Mouse (Mus musculus) stomach, postnatal 0 days (tissue): ENCODE measurements at regions not wholly inside any gene's neighbourhood (a gene's known extent, or its start where the extent isn't known, plus 50 kb on each side); places are given as distances from the start of the nearest gene placed in this dataset.

Source experiments
- ATAC-seq: fragments of 200-750 bp; cut with Nextera tagmentation; 2 replicates; pipeline ENCODE4 v1.8.0; 2017; ENCODE audit not compliant: low FRiP score, low TSS enrichment
- DNase-seq: peaks from one replicate; pipeline ENCODE4 v3.0.0-alpha.2; 2016; ENCODE audit warnings: low spot score
- H3K27ac ChIP-seq: fragments of 300-500 bp; sonication (generic); replicated peaks from 2 replicates; pipeline ENCODE4 v1.5.1; 2014; ENCODE audit warnings: mild to moderate bottlenecking, control low read depth
- H3K27me3 ChIP-seq: fragments of 300-500 bp; sonication (generic); 2 replicates; pipeline ENCODE4 v1.6.1; 2014; ENCODE audit warnings: low read length; ENCODE audit not compliant: control insufficient read depth, insufficient read depth
- H3K36me3 ChIP-seq: fragments of 300-500 bp; sonication (generic); 2 replicates; pipeline ENCODE4 v1.6.1; 2014; ENCODE audit warnings: low read length, mixed read lengths; ENCODE audit not compliant: control insufficient read depth, insufficient read depth
- H3K4me1 ChIP-seq: fragments of 300-500 bp; sonication (generic); replicated peaks from 2 replicates; pipeline ENCODE4 v1.6.1; 2014; ENCODE audit warnings: antibody characterized with exemption; ENCODE audit not compliant: control insufficient read depth, insufficient read depth
- H3K4me2 ChIP-seq: fragments of 300-500 bp; sonication (generic); replicated peaks from 2 replicates; pipeline ENCODE4 v1.6.1; 2014; ENCODE audit warnings: low read depth, mild to moderate bottlenecking, control low read depth, moderate library complexity
- H3K4me3 ChIP-seq: fragments of 300-500 bp; sonication (generic); 2 replicates; pipeline ENCODE4 v1.5.1; 2014; ENCODE audit warnings: low read depth, low read length, control low read depth
- H3K9ac ChIP-seq: fragments of 300-500 bp; sonication (generic); 2 replicates; pipeline ENCODE4 v1.6.1; 2014; ENCODE audit warnings: mild to moderate bottlenecking, low read length, control low read depth, mixed read lengths
- H3K9me3 ChIP-seq: fragments of 300-500 bp; sonication (generic); 2 replicates; pipeline ENCODE4 v1.6.1; 2016; ENCODE audit warnings: low read length; ENCODE audit not compliant: control insufficient read depth
- CTCF ChIP-seq: IDR thresholded peaks from 2 replicates; pipeline ENCODE4 v1.5.1; 2016; ENCODE audit warnings: antibody characterized with exemption, low read depth, mild to moderate bottlenecking, moderate library complexity
- EP300 ChIP-seq: optimal IDR thresholded peaks from 2 replicates; pipeline ENCODE3; 2016; ENCODE audit warnings: antibody characterized with exemption
- WGBS: fragments of 180-500 bp; shearing (Covaris S2); extraction: QIAGEN DNeasy Blood & Tissue Kit; methylation state at CpG from one replicate; pipeline ENCODE4 v1.1.7; 2014; 5-methylcytosine and 5-hydroxymethylcytosine counted together

DNA sequence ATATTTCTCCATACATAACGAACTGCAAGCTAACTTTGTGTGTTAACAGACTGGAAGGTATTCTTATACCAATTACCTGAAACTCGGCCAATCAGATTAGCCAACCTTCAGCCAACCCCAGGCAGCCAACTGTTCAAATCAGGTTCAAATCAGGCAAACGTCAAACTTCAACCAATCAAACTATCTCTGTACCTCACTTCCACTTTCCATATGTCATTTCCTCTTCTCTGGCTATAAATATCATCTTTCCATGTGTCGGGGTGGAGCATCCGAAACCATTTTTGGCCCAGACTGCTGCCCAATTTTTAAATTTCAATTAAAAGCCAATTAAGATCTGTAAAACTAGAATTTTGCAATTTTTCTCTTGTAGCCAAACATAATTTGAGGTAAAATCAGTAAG, 251.1 kb upstream of the Gap43 start:
- no peak overlapping the region for H3K27ac ChIP-seq

DNA sequence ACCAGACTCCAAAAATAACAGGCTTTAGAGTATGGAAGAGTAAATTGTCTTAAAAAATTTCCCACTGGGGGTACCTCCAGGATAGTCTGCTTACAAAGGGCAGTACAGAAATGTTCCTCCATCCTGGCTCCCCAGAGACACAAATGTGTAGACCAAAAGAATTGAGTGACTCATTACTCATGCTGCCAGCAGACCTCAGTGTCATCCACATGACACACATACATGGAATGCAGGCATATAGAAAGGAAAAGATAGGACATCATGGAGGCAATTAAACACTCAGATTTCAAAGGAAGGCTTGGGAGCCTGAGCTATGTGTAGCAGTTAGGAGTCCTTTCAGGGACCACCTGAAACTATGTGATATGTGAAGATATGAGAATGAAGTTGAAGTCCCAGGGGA, 245.7 kb upstream of the Gap43 start:
- no peaks in the 10 kb centered on the region for H3K9me3 ChIP-seq
- no peak overlapping the region for H3K4me3 ChIP-seq
- DNase-seq (no peak), ATAC-seq (no peak)
- H3K4me2 ChIP-seq, result no peak overlapping the region
- no peaks in the 10 kb centered on the region for H3K36me3 ChIP-seq
- no peak overlapping the region for H3K27ac ChIP-seq
- TF ChIP-seq EP300 (no peak), CTCF (no peak)
- no peak overlapping the region for H3K9ac ChIP-seq
- H3K27me3 ChIP-seq, result no peaks in the 10 kb centered on the region
- H3K4me1 ChIP-seq, result no peaks in the 10 kb centered on the region

More for the DNA sequence above, 251.1 kb upstream of the Gap43 start:
- no peaks in the 10 kb centered on the region for H3K4me1 ChIP-seq
- H3K4me2 ChIP-seq, result no peak overlapping the region
- DNase-seq, result no peak
- no peak overlapping the region for H3K4me3 ChIP-seq
- no peaks in the 10 kb centered on the region for H3K9me3 ChIP-seq
- no peak for ATAC-seq
- H3K36me3 ChIP-seq, result no peaks in the 10 kb centered on the region
- H3K27me3 ChIP-seq, result no peaks in the 10 kb centered on the region
- TF ChIP-seq EP300, result no peak
- no peak for TF ChIP-seq CTCF
- 85% methylated on average over 5 of the region's 5 CpGs for WGBS
- H3K9ac ChIP-seq, result no peak overlapping the region

DNA sequence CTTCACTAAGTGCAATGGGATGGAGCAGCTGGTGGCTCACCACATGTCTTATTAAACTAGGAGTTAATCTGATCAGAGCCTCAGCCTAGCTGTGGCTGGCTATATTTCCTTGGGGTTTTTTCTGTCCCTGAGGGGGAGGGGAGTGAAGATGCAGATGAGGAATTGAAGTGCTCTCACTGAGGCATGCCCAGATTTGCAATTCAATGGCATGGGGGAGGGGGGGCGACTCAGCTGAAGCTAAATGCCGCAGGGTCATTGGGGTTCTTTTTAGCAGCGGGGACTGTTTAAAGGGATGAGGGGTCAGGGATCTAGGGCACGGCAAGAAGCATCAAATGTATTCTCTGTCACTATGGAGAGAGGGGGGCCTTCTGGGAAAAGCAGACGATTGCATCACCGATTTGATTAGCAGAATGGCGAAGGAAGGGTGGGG, 235.1 kb upstream of the Gap43 start:
- Histone ChIP-seq H3K27ac (no peak overlapping the region), H3K27me3 (no peaks in the 10 kb centered on the region), H3K4me1 (no peaks in the 10 kb centered on the region), H3K4me3 (no peak overlapping the region), H3K9me3 (no peaks in the 10 kb centered on the region), H3K9ac (no peak overlapping the region), H3K36me3 (no peaks in the 10 kb centered on the region), H3K4me2 (no peak overlapping the region)
- ATAC-seq (no peak), DNase-seq (no peak)
- TF ChIP-seq CTCF (no peak), EP300 (no peak)
- WGBS, result 10% methylated on average over 7 of the region's 7 CpGs

DNA sequence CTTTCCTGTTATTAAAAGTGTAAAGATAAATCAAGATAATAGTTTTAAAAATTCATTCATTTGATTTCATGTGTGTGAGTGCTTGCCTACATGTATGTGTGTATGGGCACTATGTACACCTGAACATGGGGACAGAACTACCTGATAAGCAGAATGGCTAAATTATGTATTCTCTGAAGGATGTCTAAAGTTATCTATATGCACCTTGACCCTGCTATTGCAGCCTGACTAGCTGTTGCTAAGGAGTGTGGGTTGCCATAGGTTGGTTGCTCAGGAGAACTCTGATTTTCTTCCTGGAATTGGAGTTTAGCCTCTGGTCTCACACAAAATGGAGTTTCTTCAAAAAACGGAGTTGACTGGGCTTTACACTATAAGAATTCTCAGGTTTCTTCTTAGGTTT, 234.5 kb upstream of the Gap43 start:
- no peak overlapping the region for H3K27ac ChIP-seq
- no peak for TF ChIP-seq CTCF
- no peak for TF ChIP-seq EP300
- DNase-seq (no peak), ATAC-seq (no peak)
- H3K4me1 ChIP-seq, result no peaks in the 10 kb centered on the region
- H3K9ac ChIP-seq, result no peak overlapping the region
- H3K9me3 ChIP-seq, result no peaks in the 10 kb centered on the region
- H3K27me3 ChIP-seq, result no peaks in the 10 kb centered on the region
- WGBS, result 38% methylated on average over 1 of the region's 1 CpGs
- H3K4me2 ChIP-seq, result no peak overlapping the region
- no peak overlapping the region for H3K4me3 ChIP-seq
- no peaks in the 10 kb centered on the region for H3K36me3 ChIP-seq

DNA sequence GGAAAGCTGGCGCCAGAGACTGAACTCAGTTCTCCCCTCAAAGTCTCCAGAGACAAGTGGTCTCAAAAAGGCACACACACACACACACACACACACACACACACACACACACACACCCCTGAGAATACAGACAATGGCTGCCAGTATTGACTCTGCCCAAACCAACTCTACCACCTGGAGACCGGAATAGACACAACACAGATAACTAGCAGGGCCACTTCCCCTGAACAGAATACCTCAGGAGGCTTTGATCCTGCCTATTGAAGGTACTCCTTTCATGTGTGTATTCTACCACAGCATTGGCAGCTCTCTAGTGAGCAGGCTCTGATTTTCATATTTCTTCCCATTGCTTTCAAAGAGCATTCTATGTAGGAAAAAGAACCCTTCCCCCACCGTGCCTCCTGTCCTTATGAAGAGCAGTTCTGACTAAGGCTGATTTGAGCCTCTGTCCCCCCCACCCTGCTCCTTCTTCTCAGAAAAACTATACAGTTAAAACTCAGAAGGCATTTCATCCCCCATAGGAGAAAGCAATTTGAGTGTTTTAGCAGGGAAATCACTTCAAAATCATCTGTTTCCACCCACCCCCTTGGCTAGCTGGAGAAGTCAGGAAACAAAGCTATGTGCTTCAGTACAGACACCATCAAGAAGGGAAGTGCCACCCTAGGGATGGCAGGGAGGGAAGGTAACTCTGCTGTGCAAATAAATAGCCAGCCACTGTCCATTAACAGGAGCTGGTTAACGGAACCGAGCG, 230.0 kb upstream of the Gap43 start:
- no peak for TF ChIP-seq CTCF
- TF ChIP-seq EP300, result no peak
- Histone ChIP-seq H3K9ac (no peak overlapping the region), H3K4me3 (no peak overlapping the region), H3K4me1 (no peaks in the 10 kb centered on the region), H3K4me2 (no peak overlapping the region), H3K9me3 (no peaks in the 10 kb centered on the region), H3K36me3 (no peaks in the 10 kb centered on the region), H3K27ac (no peak overlapping the region), H3K27me3 (no peaks in the 10 kb centered on the region)
- WGBS, result 75% methylated on average over 6 of the region's 6 CpGs
- DNase-seq, result no peak
- no peak for ATAC-seq

DNA sequence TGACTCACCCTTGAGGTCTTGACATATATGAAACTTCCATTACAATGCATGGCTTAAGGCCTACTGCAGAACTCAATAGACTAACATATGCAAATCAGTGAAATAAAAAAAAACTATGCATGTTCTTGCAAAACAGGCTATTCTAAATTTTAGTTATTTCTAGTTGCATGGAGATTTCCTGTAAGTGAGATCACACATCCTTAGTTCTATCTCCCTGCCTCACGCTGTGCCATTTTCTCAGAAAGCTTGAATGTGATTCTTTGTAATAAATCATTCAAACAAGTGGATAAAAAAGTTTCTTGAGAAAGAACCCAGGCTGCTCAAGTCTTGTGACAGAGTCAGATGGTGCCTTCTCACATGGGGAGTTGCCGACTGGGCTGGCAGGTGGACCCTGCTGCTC, 228.9 kb upstream of the Gap43 start:
- no peak overlapping the region for H3K27ac ChIP-seq
- no peak overlapping the region for H3K4me3 ChIP-seq
- no peaks in the 10 kb centered on the region for H3K36me3 ChIP-seq
- H3K4me2 ChIP-seq, result no peak overlapping the region
- 73% methylated on average over 2 of the region's 2 CpGs for WGBS
- no peaks in the 10 kb centered on the region for H3K4me1 ChIP-seq
- no peak for DNase-seq
- no peak for ATAC-seq
- TF ChIP-seq CTCF (no peak), EP300 (no peak)
- no peak overlapping the region for H3K9ac ChIP-seq
- H3K27me3 ChIP-seq, result no peaks in the 10 kb centered on the region
- no peaks in the 10 kb centered on the region for H3K9me3 ChIP-seq
